Mouse (Mus musculus) testis, adult 2 months (tissue): ENCODE measurements at regions not wholly inside any gene's neighbourhood (a gene's known extent, or its start where the extent isn't known, plus 50 kb on each side); places are given as distances from the start of the nearest gene placed in this dataset.

ENCODE experiments used
- CTCF ChIP-seq: fragments of 200-500 bp; IDR thresholded peaks from 2 replicates; pipeline ENCODE4 v1.5.1; 2012; ENCODE audit warnings: low read depth, mild to moderate bottlenecking, inconsistent platforms, low read length, moderate library complexity; ENCODE audit not compliant: control insufficient read depth, insufficient read depth, insufficient replicate concordance
- POLR2A ChIP-seq: fragments of 200-500 bp; IDR thresholded peaks from 2 replicates; pipeline ENCODE4 v1.6.1; 2012; ENCODE audit warnings: low read depth, mild to moderate bottlenecking, inconsistent platforms, low read length, moderate library complexity; ENCODE audit not compliant: control insufficient read depth

GRCm38 (mm10) chr1:75833071-75833830 is 287.2 kb downstream of the Slc4a3 start:
- TF ChIP-seq POLR2A (no peak), CTCF (no peak)
